Mouse (Mus musculus) cerebellum, adult 2 months (tissue): Measurements from ENCODE around the gene Zbtb7b.

Experiments
- CTCF ChIP-seq: fragments of 200-500 bp; IDR thresholded peaks from 2 replicates; pipeline ENCODE4 v1.5.1; 2011; ENCODE audit warnings: low read depth, mild to moderate bottlenecking, control low read depth, low read length, moderate library complexity, borderline replicate concordance; ENCODE audit not compliant: insufficient read depth
- POLR2A ChIP-seq: fragments of 200-500 bp; IDR thresholded peaks from 2 replicates; pipeline ENCODE4 v1.6.1; 2011; ENCODE audit warnings: low read length, control low read depth, borderline replicate concordance; ENCODE audit not compliant: insufficient read depth

- TF ChIP-seq CTCF (no peak), POLR2A (no peak)
Measured at GRCm38 (mm10) chr3:89359630-89360029, 34.9 kb downstream of the Zbtb7b start.
